Mouse (Mus musculus): ENCODE results near the gene Acot7.

GRCm38 (mm10) chr4:152276389-152277347 is 98.7 kb downstream of the Acot7 start:
- TF ChIP-seq CTCF (IDR thresholded peaks at IDR 0.05; ENCODE audit: extremely low read depth, insufficient read depth, insufficient read length, insufficient replicate concordance) (peak; percentile 32; the same call in 1 of the 2 replicates), POLR2A (IDR thresholded peaks at IDR 0.05; ENCODE audit: low read depth, low read length) (no peak)
